8 mouse cellular contexts compared by ENCODE assay signal in the genomic region with DNA sequence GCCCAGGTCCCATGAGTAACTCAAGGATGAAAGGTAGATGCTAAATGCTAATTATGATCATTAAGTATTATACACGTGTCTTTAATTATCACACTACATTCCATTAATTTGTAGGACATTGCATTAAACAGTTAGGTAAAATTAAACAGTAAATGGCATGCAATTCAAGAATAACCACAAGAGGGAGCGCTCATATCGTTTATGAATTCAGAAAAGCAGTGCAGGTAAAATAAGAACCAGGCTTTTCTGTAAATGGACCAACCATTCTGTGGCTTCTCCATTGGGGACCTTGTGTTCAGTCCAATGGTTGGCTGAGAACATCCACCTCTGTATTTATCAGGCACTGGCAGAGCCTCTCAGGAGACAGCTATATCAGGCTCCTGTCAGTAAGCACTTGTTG. TPM values are rescaled to one million over a fixed set of nuclear protein-coding genes. Genes with fewer than 3 reads are reported as not detected.
DNase-seq lines count a peak whose midpoint lies in the region; ATAC-seq and TF ChIP-seq lines count a peak whose summit lies in the region.

No protein-coding gene starts in this region.

- no peak overlapping the region for H3K4me2 ChIP-seq in liver, postnatal 0 days (ENCODE audit: low read depth, low read length)

- H3K36me3 ChIP-seq in liver, postnatal 0 days (replicated peaks; ENCODE audit: insufficient read depth, low read length), result no peaks in the 10 kb centered on the region

- DNase-seq in cerebellum, postnatal 10 days, result peak; percentile 43 to 70
- DNase-seq in cerebellum, adult 11 months, result no peak
- DNase-seq in liver, postnatal 0 days, result no peak
- DNase-seq in liver, result no peak
- peak; percentile 59 for DNase-seq in embryo, embryonic 11 days
- DNase-seq in mesoderm, embryonic 11.5 days (ENCODE audit: low read depth, low spot score), result peak; percentile 35
- no peak for DNase-seq in adrenal gland, postnatal 4 days (ENCODE audit: low spot score in 2 of 2)
- DNase-seq in thymus, postnatal 14 days, result no peak

- TF ChIP-seq CTCF in liver, postnatal 0 days (IDR thresholded peaks at IDR 0.05; ENCODE audit: low read depth), result peak; percentile 71

- no peak for TF ChIP-seq EP300 in liver, postnatal 0 days (IDR thresholded peaks at IDR 0.05; ENCODE audit: low read depth)

- no peak for ATAC-seq in liver, postnatal 0 days

- H3K4me3 ChIP-seq in liver, postnatal 0 days (ENCODE audit: low read depth, low read length), result no peak overlapping the region

- no peak overlapping the region for H3K9ac ChIP-seq in liver, postnatal 0 days (replicated peaks)

- no peaks in the 10 kb centered on the region for H3K27me3 ChIP-seq in liver, postnatal 0 days (ENCODE audit: insufficient read depth, low read length)

- no peak overlapping the region for H3K27ac ChIP-seq in liver, postnatal 0 days (ENCODE audit: low read depth)

- 3% methylated on average over 3 of the region's 3 CpGs for WGBS in liver, postnatal 0 days (ENCODE audit: insufficient replicate concordance)

- no peaks in the 10 kb centered on the region for H3K9me3 ChIP-seq in liver, postnatal 0 days (ENCODE audit: low read length)

- no peaks in the 10 kb centered on the region for H3K4me1 ChIP-seq in liver, postnatal 0 days (ENCODE audit: insufficient read depth)

RNA-seq across cellular contexts. Expression of gene Slco4c1, which starts 25.2 kb away (rescaled TPM):
- 1.1 and 1.8 TPM in 2 replicates for polyA plus RNA-seq in liver, postnatal 0 days (2015; fragmentation: Nextera tagmentation; extraction: Ambion mirVana)
- under 1 TPM; 0.34 to 0.39 TPM for total RNA-seq in adrenal gland, postnatal 4 days (2021)

Comparison
In these comparisons a context has a peak if more than half of its experiments do, and no peak if none do; other contexts are left out.
1. DNase-seq: peak in cerebellum, postnatal 10 days (2 of 2), embryo, embryonic 11 days (single experiment) and mesoderm, embryonic 11.5 days (single experiment); none in cerebellum, adult 11 months (single experiment), liver, postnatal 0 days (single experiment), liver (single experiment), adrenal gland, postnatal 4 days (0 of 2) and thymus, postnatal 14 days (single experiment).